ENCODE assay signal across 9 mouse cellular contexts in the genomic region with DNA sequence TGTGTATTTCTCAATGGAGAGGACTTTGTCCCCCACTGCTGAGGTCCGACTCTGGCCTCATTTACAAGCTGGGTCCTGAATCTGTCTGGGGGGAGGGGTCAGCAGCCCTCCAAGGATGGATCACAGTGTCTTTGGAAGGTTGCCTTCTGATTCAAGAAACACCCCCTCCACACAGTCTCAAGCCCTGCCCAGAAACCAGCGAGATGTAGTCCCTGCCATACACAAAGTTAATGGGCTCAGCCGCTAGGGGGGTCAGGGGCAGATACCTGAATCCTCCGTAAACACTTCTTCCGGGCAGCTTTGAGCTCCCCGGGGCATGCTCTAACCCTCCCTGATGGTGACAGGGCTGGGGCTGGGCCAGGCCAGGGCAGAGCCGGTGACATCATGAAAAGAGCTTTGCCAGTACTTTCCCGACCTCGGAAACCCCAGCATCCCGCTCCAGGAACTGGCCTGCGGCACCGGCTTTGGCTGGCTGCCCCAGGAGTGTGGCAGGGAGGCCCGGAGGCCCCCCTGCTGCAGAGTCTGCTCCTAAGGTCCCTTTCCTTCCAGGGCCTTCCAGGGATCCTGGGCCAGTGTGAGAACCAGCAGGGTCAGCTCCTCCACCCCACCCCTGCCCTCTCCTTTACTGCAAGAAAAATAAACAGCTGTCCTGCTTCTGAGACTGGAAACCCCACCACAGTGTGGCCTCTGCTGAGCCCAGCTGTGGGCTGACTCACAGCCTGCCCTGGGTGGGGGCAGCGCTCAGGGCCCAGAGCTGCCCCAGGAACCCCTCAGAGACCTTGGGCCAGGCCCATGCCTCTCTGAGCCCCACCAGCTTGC. TPM values are rescaled to one million over a fixed set of nuclear protein-coding genes. Genes with fewer than 3 reads are reported as not detected.
A peak's percentile ranks its signal among the peaks of the same experiment; 100 is the strongest.
DNase-seq lines count a peak whose midpoint lies in the region; ATAC-seq lines count a peak whose summit lies in the region.
"Had no signal": no experiment of that assay in that cellular context is flagged by ENCODE, and none has a peak within 500 bp of the region (broad histone marks: within the 10 kb centered on the region; RNA-seq: fewer than 3 reads in every experiment).

No protein-coding gene starts in this region.

- H3K4me3 ChIP-seq in embryonic facial prominence, embryonic 15.5 days (replicated peaks): no peak overlapping the region; the same call in 1 of the 2 replicates
- peak overlapping the region; percentile 2 to 16; a peak in 1 of 4 replicates for H3K4me3 ChIP-seq in heart, embryonic 14.5 days (ENCODE audit: control insufficient read depth in 1 of 2, insufficient read depth in 1 of 2, low read depth in 1 of 2, low read length in 2 of 2)
- H3K4me3 ChIP-seq in kidney, embryonic 15.5 days (replicated peaks): no peak overlapping the region
- H3K4me3 ChIP-seq in lung, embryonic 15.5 days: no peak overlapping the region
- H3K4me3 ChIP-seq: megakaryocyte, embryonic 14.5 days had no signal

- 6% methylated on average over 14 of the region's 14 CpGs for WGBS in embryonic facial prominence, embryonic 15.5 days
- 1% methylated on average over 14 of the region's 14 CpGs for WGBS in heart, embryonic 14.5 days
- WGBS in kidney, embryonic 15.5 days: 1% methylated on average over 14 of the region's 14 CpGs
- WGBS in lung, embryonic 15.5 days: 4% methylated on average over 14 of the region's 14 CpGs

- peak overlapping the region; percentile 28; the same call in 1 of the 2 replicates for H3K4me2 ChIP-seq in embryonic facial prominence, embryonic 15.5 days (replicated peaks)
- peak overlapping the region; percentile 53 for H3K4me2 ChIP-seq in heart, embryonic 14.5 days (ENCODE audit: low read length)
- H3K4me2 ChIP-seq in kidney, embryonic 15.5 days: peak overlapping the region; percentile 39
- H3K4me2 ChIP-seq in lung, embryonic 15.5 days: peak overlapping the region; percentile 28

- no peaks in the 10 kb centered on the region for H3K36me3 ChIP-seq in embryonic facial prominence, embryonic 15.5 days
- no peaks in the 10 kb centered on the region for H3K36me3 ChIP-seq in heart, embryonic 14.5 days (ENCODE audit: control insufficient read depth, insufficient read depth, low read length)
- no peaks in the 10 kb centered on the region for H3K36me3 ChIP-seq in kidney, embryonic 15.5 days
- no peaks in the 10 kb centered on the region for H3K36me3 ChIP-seq in lung, embryonic 15.5 days

- peak; percentile 71 for ATAC-seq in embryonic facial prominence, embryonic 15.5 days (ENCODE audit: insufficient number of reproducible peaks, low FRiP score, low TSS enrichment, low read depth)
- peak; percentile 47; the same call in 1 of the 2 replicates for ATAC-seq in heart, embryonic 14.5 days (ENCODE audit: insufficient number of reproducible peaks, insufficient read depth, low FRiP score, low read depth)
- peak; percentile 82 for ATAC-seq in kidney, embryonic 15.5 days (replicated peaks; ENCODE audit: low FRiP score)
- peak; percentile 53 for ATAC-seq in lung, embryonic 15.5 days (ENCODE audit: borderline replicate concordance, extremely low read depth, low FRiP score, low TSS enrichment)

- peaks cover 17% of the 10 kb centered on the region for H3K4me1 ChIP-seq in embryonic facial prominence, embryonic 15.5 days
- peaks cover 5 to 9% of the 10 kb centered on the region in 2 experiments; a peak in 3 of 4 replicates for H3K4me1 ChIP-seq in heart, embryonic 14.5 days (ENCODE audit: control insufficient read depth in 2 of 2, insufficient read depth in 2 of 2, low read length in 2 of 2)
- peaks cover 32% of the 10 kb centered on the region for H3K4me1 ChIP-seq in kidney, embryonic 15.5 days
- H3K4me1 ChIP-seq in lung, embryonic 15.5 days: peaks cover 41% of the 10 kb centered on the region

- no peaks in the 10 kb centered on the region for H3K9me3 ChIP-seq in embryonic facial prominence, embryonic 15.5 days (replicated peaks)
- no peaks in the 10 kb centered on the region for H3K9me3 ChIP-seq in heart, embryonic 14.5 days (ENCODE audit: control insufficient read depth, low read length)
- no peaks in the 10 kb centered on the region for H3K9me3 ChIP-seq in kidney, embryonic 15.5 days (replicated peaks)
- no peaks in the 10 kb centered on the region for H3K9me3 ChIP-seq in lung, embryonic 15.5 days
- H3K9me3 ChIP-seq: megakaryocyte, embryonic 14.5 days had no signal

- H3K9ac ChIP-seq in embryonic facial prominence, embryonic 15.5 days: no peak overlapping the region
- peak overlapping the region; percentile 38; the same call in 1 of the 2 replicates for H3K9ac ChIP-seq in heart, embryonic 14.5 days (ENCODE audit: low read length)
- H3K9ac ChIP-seq in kidney, embryonic 15.5 days: peak overlapping the region; percentile 7; the same call in 1 of the 2 replicates
- no peak overlapping the region for H3K9ac ChIP-seq in lung, embryonic 15.5 days

- H3K27ac ChIP-seq in embryonic facial prominence, embryonic 15.5 days (replicated peaks): no peak overlapping the region
- no peak overlapping the region for H3K27ac ChIP-seq in heart, embryonic 14.5 days (replicated peaks in 1 of 2; ENCODE audit: control insufficient read depth in 1 of 2, insufficient read depth in 1 of 2, low read depth in 2 of 2, low read length in 2 of 2)
- H3K27ac ChIP-seq in kidney, embryonic 15.5 days: peak overlapping the region; percentile 76
- 0 out of 2 replicates have a peak overlapping the region, but pooled peaks have one; percentile 8 for H3K27ac ChIP-seq in lung, embryonic 15.5 days

- peaks cover 10% of the 10 kb centered on the region; the same call in 1 of the 2 replicates for H3K27me3 ChIP-seq in embryonic facial prominence, embryonic 15.5 days
- peaks cover 21% of the 10 kb centered on the region for H3K27me3 ChIP-seq in heart, embryonic 14.5 days (ENCODE audit: control insufficient read depth, insufficient read depth, low read length)
- peaks cover 6% of the 10 kb centered on the region for H3K27me3 ChIP-seq in kidney, embryonic 15.5 days
- H3K27me3 ChIP-seq in lung, embryonic 15.5 days: no peaks in the 10 kb centered on the region

- peak; percentile 82 for DNase-seq in 416B (ENCODE audit: low read depth)
- peak; percentile 93 for DNase-seq in adrenal gland, postnatal 14 days
- peak; percentile 61 for DNase-seq in retina, embryonic 14.5 days (ENCODE audit: low spot score)
- DNase-seq in right cerebral cortex, postnatal 25 days: no peak

RNA-seq across cellular contexts. Expression of gene 7530416G11Rik, which starts 20.4 kb away (rescaled TPM):
- total RNA-seq in adrenal gland, postnatal 14 days (2021): not detected in 2 replicates
- polyA plus RNA-seq in embryonic facial prominence, embryonic 15.5 days (2015; fragmentation: Nextera tagmentation; extraction: Ambion mirVana): not detected in 2 replicates
- polyA plus RNA-seq in heart, embryonic 14.5 days (2014; fragmentation: Nextera tagmentation; extraction: Ambion mirVana): not detected in 2 replicates
- polyA plus RNA-seq in kidney, embryonic 15.5 days (2015; fragmentation: Nextera tagmentation; extraction: Ambion mirVana): not detected in 2 replicates
- not detected in 2 replicates for polyA plus RNA-seq in lung, embryonic 15.5 days (2015; fragmentation: Nextera tagmentation; extraction: Ambion mirVana)

RNA-seq across cellular contexts. Expression of gene Wnt7b, which starts 58.9 kb away (rescaled TPM):
- 0.30 and 0.75 TPM in 2 replicates for total RNA-seq in adrenal gland, postnatal 14 days (2021)
- polyA plus RNA-seq in embryonic facial prominence, embryonic 15.5 days (2015; fragmentation: Nextera tagmentation; extraction: Ambion mirVana): 36.0 and 40.9 TPM in 2 replicates
- polyA plus RNA-seq in heart, embryonic 14.5 days (2014; fragmentation: Nextera tagmentation; extraction: Ambion mirVana): 0.23 and 0.41 TPM in 2 replicates
- 16.3 and 16.8 TPM in 2 replicates for polyA plus RNA-seq in kidney, embryonic 15.5 days (2015; fragmentation: Nextera tagmentation; extraction: Ambion mirVana)
- 56.5 and 57.6 TPM in 2 replicates for polyA plus RNA-seq in lung, embryonic 15.5 days (2015; fragmentation: Nextera tagmentation; extraction: Ambion mirVana)

Comparison
In these comparisons a context has a peak if more than half of its experiments do, and no peak if none do; other contexts are left out.
1. H3K27ac ChIP-seq: peak in kidney, embryonic 15.5 days (single experiment) and lung, embryonic 15.5 days (single experiment); none in embryonic facial prominence, embryonic 15.5 days (single experiment) and heart, embryonic 14.5 days (0 of 2).
2. H3K4me3 ChIP-seq: peak in heart, embryonic 14.5 days (2 of 2); none in embryonic facial prominence, embryonic 15.5 days (single experiment), kidney, embryonic 15.5 days (single experiment) and lung, embryonic 15.5 days (single experiment).
3. H3K9ac ChIP-seq: peak in heart, embryonic 14.5 days (single experiment) and kidney, embryonic 15.5 days (single experiment); none in embryonic facial prominence, embryonic 15.5 days (single experiment) and lung, embryonic 15.5 days (single experiment).
4. RNA of gene Wnt7b, which starts 58.9 kb away (polyA plus RNA-seq): 56.5 to 57.6 TPM in lung, embryonic 15.5 days, 36.0 to 40.9 TPM in embryonic facial prominence, embryonic 15.5 days and 16.3 to 16.8 TPM in kidney, embryonic 15.5 days; 0.23 to 0.41 TPM in heart, embryonic 14.5 days; every median in the first group is over 10 times any median in the second.
5. Peak in every context shown above with its lines, with median percentiles within 50 percentile points of each other: ATAC-seq and H3K4me2 ChIP-seq.